Mouse (Mus musculus): ENCODE results near the gene Phgdh.

DNA sequence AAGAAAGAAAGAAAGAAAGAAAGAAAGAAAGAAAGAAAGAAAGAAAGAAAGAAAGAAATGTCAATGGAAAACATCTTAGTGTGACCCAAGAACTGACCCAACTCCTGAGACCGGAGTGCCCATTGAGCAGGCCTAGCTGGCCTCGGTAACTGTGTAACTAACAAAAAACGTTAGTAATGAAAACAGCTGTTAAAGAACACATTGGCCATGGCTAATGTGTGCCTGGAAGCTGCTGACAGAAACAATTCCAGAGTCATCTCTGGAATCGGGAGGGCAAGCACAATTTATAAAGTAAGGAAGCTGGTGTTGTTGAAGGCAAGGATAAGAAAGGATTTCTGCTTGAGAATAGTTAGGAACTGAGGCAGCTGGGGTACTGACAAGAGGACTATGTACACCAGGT lies 28.5 kb upstream of the Phgdh start:
- TF ChIP-seq CTCF (IDR thresholded peaks at IDR 0.05; ENCODE audit: control insufficient read depth, insufficient read depth, low read length) (no peak), POLR2A (IDR thresholded peaks at IDR 0.05; ENCODE audit: borderline replicate concordance, control insufficient read depth, low read depth, low read length) (no peak)
